Mouse (Mus musculus) midbrain, postnatal 0 days (tissue): ENCODE data around the gene Hc. TPM values are rescaled to one million over a fixed set of nuclear protein-coding genes. Genes with fewer than 3 reads are reported as not detected.

ENCODE experiments used
- ATAC-seq: fragments of 200-750 bp; cut with Nextera tagmentation; 2 replicates; pipeline ENCODE4 v1.8.0; 2017; ENCODE audit warnings: moderate number of reproducible peaks, mild to moderate bottlenecking, moderate TSS enrichment, moderate library complexity; ENCODE audit not compliant: low FRiP score
- DNase-seq: peaks from one replicate; pipeline ENCODE4 v3.0.0-alpha.2; 2015; ENCODE audit warnings: low spot score
- H3K27ac ChIP-seq: fragments of 300-500 bp; sonication (generic); 2 replicates; pipeline ENCODE4 v1.5.1; 2014; ENCODE audit warnings: low read depth, mild to moderate bottlenecking, low read length, mixed read lengths
- H3K27me3 ChIP-seq: fragments of 300-500 bp; sonication (generic); 2 replicates; pipeline ENCODE4 v1.6.1; 2014; ENCODE audit warnings: low read length, control low read depth, mixed read lengths; ENCODE audit not compliant: insufficient read depth
- H3K36me3 ChIP-seq: fragments of 300-500 bp; sonication (generic); 2 replicates; pipeline ENCODE4 v1.6.1; 2014; ENCODE audit warnings: low read length, control low read depth, mixed read lengths; ENCODE audit not compliant: insufficient read depth
- H3K4me1 ChIP-seq: fragments of 300-500 bp; sonication (generic); 2 replicates; pipeline ENCODE4 v1.6.1; 2014; ENCODE audit warnings: mild to moderate bottlenecking, control low read depth, antibody characterized with exemption, low read length, mixed read lengths; ENCODE audit not compliant: insufficient read depth
- H3K4me2 ChIP-seq: fragments of 300-500 bp; sonication (generic); 2 replicates; pipeline ENCODE4 v1.6.1; 2014; ENCODE audit warnings: low read depth, mild to moderate bottlenecking, low read length, mixed read lengths; ENCODE audit not compliant: poor library complexity, severe bottlenecking
- H3K4me3 ChIP-seq: fragments of 300-500 bp; sonication (generic); 2 replicates; pipeline ENCODE4 v1.5.1; 2014; ENCODE audit warnings: low read depth, mild to moderate bottlenecking, low read length, moderate library complexity
- H3K9ac ChIP-seq: fragments of 300-500 bp; sonication (generic); replicated peaks from 2 replicates; pipeline ENCODE4 v1.6.1; 2014; ENCODE audit warnings: mild to moderate bottlenecking, low read length, moderate library complexity, mixed read lengths; ENCODE audit not compliant: poor library complexity, severe bottlenecking
- H3K9me3 ChIP-seq: fragments of 300-500 bp; sonication (generic); 2 replicates; pipeline ENCODE4 v1.6.1; 2016; ENCODE audit warnings: low read length, control low read depth
- CTCF ChIP-seq: IDR thresholded peaks from 2 replicates; pipeline ENCODE4 v1.5.1; 2016; ENCODE audit warnings: antibody characterized with exemption, mild to moderate bottlenecking
- WGBS: fragments of 180-500 bp; shearing (Covaris S2); extraction: QIAGEN DNeasy Blood & Tissue Kit; methylation state at CpG from one replicate; pipeline ENCODE4 v1.1.7; 2014; 5-methylcytosine and 5-hydroxymethylcytosine counted together
- polyA plus RNA-seq: library from polyadenylated mRNA; unstranded; fragments of >200 nt; fragmentation: Nextera tagmentation; extraction: Ambion mirVana; gene quantifications from 2 replicates; pipeline ENCODE4 v1.2.1, GENCODE M21; 2015
- total RNA-seq: library from RNA; depleted of rRNA; stranded (reverse); fragments of >200 nt; gene quantifications from 2 replicates; pipeline ENCODE4 v1.2.3, GENCODE M21; 2014

Hc gene
- total and polyA plus RNA-seq, 2 experiments from 2014 or later = 0.31 TPM; not detected in 1

DNA sequence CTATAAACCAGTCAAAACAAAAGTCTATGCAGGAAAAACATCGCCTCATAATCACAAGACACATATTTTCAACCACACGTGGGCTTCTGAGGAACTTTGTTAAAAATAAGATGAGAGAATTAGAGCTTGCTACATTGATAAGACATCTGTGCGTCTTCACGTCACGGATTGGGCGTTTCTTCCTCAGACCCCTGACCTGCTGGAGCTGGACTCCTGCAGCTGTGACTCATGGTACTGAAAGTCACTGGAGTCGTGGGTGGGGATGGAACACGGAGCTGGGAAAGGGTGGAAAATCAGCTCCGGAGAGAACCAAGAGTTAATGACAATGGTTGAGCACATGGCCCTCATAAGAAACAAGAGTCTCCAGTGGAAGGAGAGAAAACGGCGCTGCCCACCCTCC, 5.9 kb upstream of the Hc start:
- H3K4me3 ChIP-seq = no peak overlapping the region
- no peak overlapping the region for H3K4me2 ChIP-seq
- no peaks in the 10 kb centered on the region for H3K27me3 ChIP-seq
- no peak for DNase-seq
- TF ChIP-seq CTCF = no peak
- no peak for ATAC-seq
- no peaks in the 10 kb centered on the region for H3K4me1 ChIP-seq
- 89% methylated on average over 11 of the region's 11 CpGs for WGBS
- no peaks in the 10 kb centered on the region for H3K36me3 ChIP-seq
- H3K9me3 ChIP-seq = no peaks in the 10 kb centered on the region
- H3K9ac ChIP-seq = no peak overlapping the region
- H3K27ac ChIP-seq = no peak overlapping the region

DNA sequence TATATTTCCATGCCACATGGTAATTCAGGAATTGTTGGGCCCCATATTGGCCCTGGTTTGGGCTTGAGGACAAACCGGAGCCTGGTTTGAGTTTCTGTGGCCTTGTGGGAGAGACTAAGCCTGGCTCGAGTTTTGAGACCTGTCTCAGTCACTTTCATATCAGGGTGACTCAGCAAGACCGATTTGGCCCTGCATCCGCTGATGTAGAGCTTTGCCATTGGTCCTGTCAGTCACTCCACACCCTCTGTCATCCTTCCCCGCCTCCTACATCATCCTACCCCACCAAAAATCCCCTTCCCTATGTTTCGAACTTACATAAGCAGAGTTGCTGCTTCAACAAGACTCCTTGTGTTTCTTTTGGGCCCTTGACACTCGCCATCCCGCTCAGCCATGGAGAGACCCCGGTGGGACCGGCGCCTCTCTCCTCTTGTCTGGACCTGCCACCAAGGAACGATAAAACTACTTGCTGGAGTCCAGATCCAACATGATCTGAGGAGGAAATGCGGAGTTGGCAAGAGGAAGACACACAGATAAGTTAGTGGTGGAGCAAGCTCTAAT, 5.4 kb upstream of the Hc start:
- TF ChIP-seq CTCF = no peak
- H3K9ac ChIP-seq = no peak overlapping the region
- H3K4me3 ChIP-seq = no peak overlapping the region
- no peaks in the 10 kb centered on the region for H3K36me3 ChIP-seq
- no peak overlapping the region for H3K27ac ChIP-seq
- WGBS = 92% methylated on average over 13 of the region's 13 CpGs
- no peak for ATAC-seq
- H3K4me1 ChIP-seq = no peaks in the 10 kb centered on the region
- no peaks in the 10 kb centered on the region for H3K27me3 ChIP-seq
- no peak overlapping the region for H3K4me2 ChIP-seq
- no peak for DNase-seq
- no peaks in the 10 kb centered on the region for H3K9me3 ChIP-seq

DNA sequence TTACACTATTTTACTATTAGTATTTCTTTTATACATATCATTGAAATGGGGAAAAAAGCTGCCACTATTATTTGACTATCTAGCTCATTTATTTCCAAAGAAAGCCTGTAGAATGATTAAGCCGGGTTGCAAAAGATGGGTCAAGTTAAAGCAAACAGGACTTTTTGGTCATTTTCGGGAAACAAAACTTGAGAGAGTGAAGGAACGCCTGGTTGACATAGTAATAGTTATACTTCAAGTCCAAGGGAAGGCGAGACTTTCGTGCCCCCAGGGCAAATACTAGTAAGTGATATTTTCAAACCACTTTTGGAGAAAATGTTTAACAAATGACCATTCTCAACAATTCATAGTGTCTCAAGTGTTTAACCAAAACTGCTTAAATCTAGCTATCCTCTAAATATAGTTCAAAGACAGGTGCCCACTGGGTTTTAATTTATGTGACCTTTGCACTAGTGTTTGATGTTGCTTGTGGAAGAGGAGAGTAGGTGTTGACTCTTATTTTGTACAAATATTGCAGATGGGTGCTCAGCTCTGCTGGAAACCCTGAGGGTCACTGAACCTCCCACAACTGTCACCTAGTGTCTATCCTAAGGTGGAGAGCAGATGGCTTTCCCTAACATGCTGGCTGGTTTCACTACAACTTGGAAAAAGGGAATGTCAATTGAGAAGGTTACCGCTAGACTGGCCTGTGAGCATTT, 2.2 kb upstream of the Hc start:
- Histone ChIP-seq H3K4me3 (no peak overlapping the region), H3K9me3 (no peaks in the 10 kb centered on the region), H3K9ac (no peak overlapping the region), H3K27me3 (no peaks in the 10 kb centered on the region), H3K4me2 (no peak overlapping the region), H3K27ac (no peak overlapping the region), H3K4me1 (no peaks in the 10 kb centered on the region), H3K36me3 (no peaks in the 10 kb centered on the region)
- no peak for ATAC-seq
- no peak for TF ChIP-seq CTCF
- WGBS = 93% methylated on average over 6 of the region's 6 CpGs
- DNase-seq = no peak

DNA sequence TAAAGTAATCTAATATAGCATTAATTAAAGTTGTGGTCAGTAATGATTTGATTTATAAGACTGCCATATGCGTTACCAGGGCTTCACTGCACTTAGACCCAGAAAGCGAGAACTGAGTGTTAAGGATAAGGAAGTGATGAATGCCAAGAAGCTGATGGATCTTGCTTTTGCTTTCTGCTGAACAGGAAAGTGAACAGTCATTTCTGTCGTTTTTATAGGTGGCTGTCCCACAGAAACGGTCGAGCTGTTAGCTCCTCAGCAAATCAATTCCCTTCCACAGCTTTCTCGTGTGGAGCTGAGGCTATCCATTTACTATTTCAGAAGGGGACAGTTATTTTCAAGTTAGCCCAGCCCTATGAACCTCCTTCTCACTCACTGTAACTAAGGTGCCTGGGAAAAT, 341 bp downstream of the Hc start:
- H3K27me3 ChIP-seq = no peaks in the 10 kb centered on the region
- H3K9ac ChIP-seq = no peak overlapping the region
- no peak overlapping the region for H3K4me3 ChIP-seq
- no peaks in the 10 kb centered on the region for H3K9me3 ChIP-seq
- 81% methylated on average over 6 of the region's 6 CpGs for WGBS
- no peak for DNase-seq
- no peak for TF ChIP-seq CTCF
- H3K36me3 ChIP-seq = no peaks in the 10 kb centered on the region
- no peak overlapping the region for H3K27ac ChIP-seq
- ATAC-seq = no peak
- H3K4me1 ChIP-seq = no peaks in the 10 kb centered on the region
- no peak overlapping the region for H3K4me2 ChIP-seq

DNA sequence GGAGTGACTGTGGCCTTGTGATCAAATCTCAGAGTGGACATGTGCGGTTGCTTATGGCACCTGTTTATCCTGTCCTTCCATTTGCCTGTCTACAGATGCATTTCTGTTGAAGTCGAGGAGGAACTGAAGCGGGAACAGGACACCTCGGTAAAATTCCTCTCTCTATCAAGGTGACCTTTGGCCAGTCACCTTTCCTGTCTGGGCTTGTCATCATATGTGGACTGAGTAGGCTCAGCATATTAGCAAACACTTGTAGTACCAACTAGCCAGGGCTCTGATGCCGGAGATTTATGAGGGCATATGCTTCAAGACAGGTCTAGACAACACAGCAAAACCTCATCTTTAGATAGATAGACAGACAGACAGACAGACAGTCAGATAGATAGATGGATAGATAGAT, 982 bp downstream of the Hc start:
- H3K27ac ChIP-seq = no peak overlapping the region
- H3K4me3 ChIP-seq = no peak overlapping the region
- no peak for TF ChIP-seq CTCF
- ATAC-seq (no peak), DNase-seq (no peak)
- H3K27me3 ChIP-seq = no peaks in the 10 kb centered on the region
- H3K4me2 ChIP-seq = no peak overlapping the region
- H3K9ac ChIP-seq = no peak overlapping the region
- no peaks in the 10 kb centered on the region for H3K9me3 ChIP-seq
- H3K36me3 ChIP-seq = no peaks in the 10 kb centered on the region
- WGBS = 95% methylated on average over 5 of the region's 5 CpGs
- H3K4me1 ChIP-seq = no peaks in the 10 kb centered on the region

DNA sequence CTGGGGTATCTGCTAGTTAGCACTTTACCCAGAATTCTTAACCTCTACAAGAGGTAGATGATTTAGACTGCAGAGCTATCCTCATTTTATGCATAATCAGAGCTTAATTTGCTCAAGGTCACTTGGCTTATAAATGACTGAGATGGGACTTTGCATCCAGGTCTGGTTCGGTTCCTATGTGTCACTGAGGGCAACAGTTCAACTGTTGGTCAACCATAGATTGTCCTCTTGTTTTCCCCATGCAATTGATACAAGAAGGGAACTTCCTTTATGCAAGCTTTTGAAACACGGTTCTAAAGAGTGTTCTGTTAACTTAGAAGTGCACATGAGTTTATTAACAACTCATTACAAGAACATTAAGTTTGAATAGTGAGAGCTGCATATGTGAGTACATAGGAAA, 2.9 kb downstream of the Hc start:
- no peaks in the 10 kb centered on the region for H3K9me3 ChIP-seq
- H3K36me3 ChIP-seq = no peaks in the 10 kb centered on the region
- no peak overlapping the region for H3K4me2 ChIP-seq
- H3K9ac ChIP-seq = no peak overlapping the region
- no peak overlapping the region for H3K4me3 ChIP-seq
- H3K27ac ChIP-seq = no peak overlapping the region
- WGBS = 90% methylated on average over 2 of the region's 2 CpGs
- DNase-seq (no peak), ATAC-seq (no peak)
- TF ChIP-seq CTCF = no peak
- H3K27me3 ChIP-seq = no peaks in the 10 kb centered on the region
- H3K4me1 ChIP-seq = no peaks in the 10 kb centered on the region
